Mouse (Mus musculus): ENCODE measurements around the gene Fam124a.

Gene Fam124a

DNA sequence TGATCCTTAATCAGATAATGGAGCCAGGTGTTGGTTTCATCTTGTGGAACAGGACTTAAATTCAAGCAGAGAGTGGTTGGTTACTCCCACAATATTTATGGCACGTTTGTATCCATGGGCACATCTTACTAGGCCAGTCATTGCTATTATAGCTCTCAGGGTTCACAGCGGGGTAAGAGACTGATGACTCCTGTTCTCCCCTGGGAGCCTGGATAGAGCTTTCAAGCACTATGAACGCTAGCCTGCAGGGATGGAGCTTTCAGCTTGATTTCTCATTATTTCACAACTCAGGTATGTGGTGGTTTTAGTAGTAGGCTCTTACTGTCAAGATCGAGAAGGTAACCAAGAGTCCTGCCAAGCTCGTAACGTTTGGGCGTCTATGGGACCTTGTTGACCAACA is 100.5 kb downstream of the Fam124a start:
- intact Hi-C loops (cut with DNase I), result no loop called here

DNA sequence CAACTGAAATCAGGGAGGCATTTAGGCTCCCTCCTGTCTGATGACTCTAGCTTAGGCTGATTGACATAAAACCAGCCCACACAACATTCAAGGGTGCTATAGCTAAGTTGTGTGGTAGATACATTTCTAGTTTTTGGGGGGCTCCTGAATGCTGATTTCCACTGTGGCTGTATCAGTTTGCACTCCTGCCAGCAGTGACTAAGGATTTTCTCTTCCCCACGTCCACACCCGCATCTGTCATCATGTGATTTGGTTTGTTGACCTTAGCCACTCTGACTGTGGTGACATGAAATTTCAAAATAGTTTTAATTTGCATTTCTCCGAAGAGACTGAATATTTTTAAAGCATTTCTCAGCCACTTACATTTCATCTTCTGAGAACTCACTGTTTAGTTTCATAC is 101.9 kb downstream of the Fam124a start:
- intact Hi-C loops (cut with DNase I), result no loop called here
